Mouse (Mus musculus) forebrain, embryonic 12.5 days (tissue): Measurements from ENCODE around the gene Plcb1. TPM values are rescaled to one million over a fixed set of nuclear protein-coding genes. Genes with fewer than 3 reads are reported as not detected.

Source experiments
- ATAC-seq: fragments of 200-750 bp; cut with Nextera tagmentation; 2 replicates; pipeline ENCODE4 v1.8.0; 2017; ENCODE audit warnings: moderate TSS enrichment; ENCODE audit not compliant: low FRiP score
- H3K27ac ChIP-seq: fragments of 300-500 bp; sonication (generic); 2 replicates; pipeline ENCODE4 v1.5.1; 2016; ENCODE audit warnings: mild to moderate bottlenecking
- H3K27me3 ChIP-seq: fragments of 300-500 bp; sonication (generic); 2 replicates; pipeline ENCODE4 v1.6.1; 2016; ENCODE audit warnings: mild to moderate bottlenecking
- H3K36me3 ChIP-seq: fragments of 300-500 bp; sonication (generic); replicated peaks from 2 replicates; pipeline ENCODE4 v1.6.1; 2016; ENCODE audit warnings: mild to moderate bottlenecking
- H3K4me1 ChIP-seq: fragments of 300-500 bp; sonication (generic); 2 replicates; pipeline ENCODE4 v1.6.1; 2016
- H3K4me2 ChIP-seq: fragments of 300-500 bp; sonication (generic); 2 replicates; pipeline ENCODE4 v1.6.1; 2016; ENCODE audit warnings: mild to moderate bottlenecking, moderate library complexity
- H3K4me3 ChIP-seq: fragments of 300-500 bp; sonication (generic); replicated peaks from 2 replicates; pipeline ENCODE4 v1.5.1; 2016; ENCODE audit warnings: mild to moderate bottlenecking
- H3K9ac ChIP-seq: fragments of 300-500 bp; sonication (generic); 2 replicates; pipeline ENCODE4 v1.6.1; 2016; ENCODE audit warnings: mild to moderate bottlenecking
- H3K9me3 ChIP-seq: fragments of 300-500 bp; sonication (generic); 2 replicates; pipeline ENCODE4 v1.6.1; 2016
- WGBS: fragments of 180-500 bp; shearing (Covaris S2); methylation state at CpG from one replicate; pipeline ENCODE4 v1.1.7; 2016; 5-methylcytosine and 5-hydroxymethylcytosine counted together
- polyA plus RNA-seq: library from polyadenylated mRNA; unstranded; fragments of >200 nt; fragmentation: Nextera tagmentation; extraction: Ambion mirVana; gene quantifications from 2 replicates; pipeline ENCODE4 v1.2.1, GENCODE M21; 2016

Plcb1 gene
- polyA plus RNA-seq, 1 experiment from 2014 or later, result 19.3 TPM

DNA sequence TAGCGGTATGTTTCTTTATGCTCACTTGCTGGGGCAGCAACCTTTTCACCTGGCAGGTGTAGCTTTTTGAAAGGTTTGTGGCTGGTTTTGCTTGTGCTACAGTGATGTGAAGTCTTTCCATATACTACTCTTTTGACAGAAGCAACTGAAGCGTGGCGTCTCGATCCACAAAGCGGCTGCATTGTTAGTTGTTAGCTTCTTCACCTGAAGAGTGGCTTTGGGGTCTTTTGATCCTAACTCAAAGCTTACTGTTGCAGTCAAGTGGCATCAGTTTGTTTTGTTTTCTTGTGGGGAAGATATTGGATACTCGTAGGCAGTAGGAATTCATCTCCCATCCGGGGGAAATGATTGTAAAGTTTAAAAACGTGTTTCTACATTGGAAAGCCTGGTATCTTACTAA, 160.5 kb downstream of the Plcb1 start:
- ATAC-seq, result no peak
- H3K36me3 ChIP-seq, result no peaks in the 10 kb centered on the region
- H3K9me3 ChIP-seq, result no peaks in the 10 kb centered on the region
- H3K4me3 ChIP-seq, result no peak overlapping the region
- H3K4me2 ChIP-seq, result no peak overlapping the region
- no peak overlapping the region for H3K9ac ChIP-seq
- WGBS, result 82% methylated on average over 8 of the region's 8 CpGs
- no peak overlapping the region for H3K27ac ChIP-seq
- peaks cover 3% of the 10 kb centered on the region; the same call in 1 of the 2 replicates for H3K4me1 ChIP-seq
- no peaks in the 10 kb centered on the region for H3K27me3 ChIP-seq

- Histone ChIP-seq H3K4me3 (no peak overlapping the region), H3K27me3 (no peaks in the 10 kb centered on the region), H3K27ac (no peak overlapping the region), H3K4me2 (no peak overlapping the region), H3K9ac (no peak overlapping the region), H3K4me1 (peaks cover 3% of the 10 kb centered on the region; the same call in 1 of the 2 replicates), H3K36me3 (no peaks in the 10 kb centered on the region), H3K9me3 (no peaks in the 10 kb centered on the region)
- WGBS, result 89% methylated on average over 1 of the region's 1 CpGs
- ATAC-seq, result no peak
These were observed 161.0 kb downstream of the Plcb1 start for GRCm38 (mm10) chr2:134946911-134947310.

DNA sequence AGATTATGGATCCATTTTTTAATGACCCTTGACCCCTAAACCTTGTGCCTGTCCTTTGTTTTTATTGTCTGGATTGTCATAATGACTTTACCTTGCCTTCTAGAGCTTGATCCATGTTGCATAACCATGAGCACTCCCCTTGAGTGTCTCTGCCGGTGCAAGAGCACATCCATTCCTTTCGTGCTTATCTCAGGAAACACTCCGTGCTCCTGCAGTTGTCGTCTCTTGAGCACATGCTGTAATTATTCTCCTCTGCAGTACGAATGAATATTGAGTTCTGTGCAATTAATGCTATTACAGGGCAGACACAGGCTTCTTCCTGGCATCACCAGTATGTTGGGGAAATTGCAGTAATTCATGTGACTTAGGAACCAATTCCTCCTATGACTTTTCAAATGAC, 166.2 kb downstream of the Plcb1 start:
- no peak for ATAC-seq
- Histone ChIP-seq H3K4me1 (no peaks in the 10 kb centered on the region), H3K9ac (no peak overlapping the region), H3K4me3 (no peak overlapping the region), H3K36me3 (no peaks in the 10 kb centered on the region), H3K27ac (no peak overlapping the region), H3K4me2 (no peak overlapping the region), H3K27me3 (no peaks in the 10 kb centered on the region), H3K9me3 (no peaks in the 10 kb centered on the region)
- 70% methylated on average over 5 of the region's 5 CpGs for WGBS

DNA sequence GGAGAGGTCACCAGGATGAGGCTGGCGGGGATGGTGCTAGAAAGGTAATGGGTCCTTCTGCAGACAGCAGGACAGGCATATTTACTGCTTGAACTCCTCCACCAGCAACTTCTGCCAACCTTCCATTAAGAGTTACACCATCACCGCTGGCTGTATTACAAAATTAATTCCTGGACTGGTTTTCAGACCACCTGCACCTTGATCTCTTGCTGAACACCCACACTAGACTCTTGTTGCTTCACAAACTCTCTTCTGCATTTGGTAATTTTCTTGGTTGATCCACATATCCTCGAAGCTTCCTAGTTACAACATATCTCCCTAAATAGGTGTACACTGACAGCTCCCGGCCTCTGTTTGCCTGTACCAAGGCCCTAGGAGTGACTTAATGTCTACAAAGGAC, 170.6 kb downstream of the Plcb1 start:
- no peaks in the 10 kb centered on the region for H3K27me3 ChIP-seq
- no peaks in the 10 kb centered on the region for H3K9me3 ChIP-seq
- H3K4me2 ChIP-seq, result no peak overlapping the region
- H3K4me1 ChIP-seq, result no peaks in the 10 kb centered on the region
- ATAC-seq, result no peak
- no peak overlapping the region for H3K9ac ChIP-seq
- WGBS, result 91% methylated on average over 4 of the region's 4 CpGs
- H3K27ac ChIP-seq, result no peak overlapping the region
- no peak overlapping the region for H3K4me3 ChIP-seq
- no peaks in the 10 kb centered on the region for H3K36me3 ChIP-seq

DNA sequence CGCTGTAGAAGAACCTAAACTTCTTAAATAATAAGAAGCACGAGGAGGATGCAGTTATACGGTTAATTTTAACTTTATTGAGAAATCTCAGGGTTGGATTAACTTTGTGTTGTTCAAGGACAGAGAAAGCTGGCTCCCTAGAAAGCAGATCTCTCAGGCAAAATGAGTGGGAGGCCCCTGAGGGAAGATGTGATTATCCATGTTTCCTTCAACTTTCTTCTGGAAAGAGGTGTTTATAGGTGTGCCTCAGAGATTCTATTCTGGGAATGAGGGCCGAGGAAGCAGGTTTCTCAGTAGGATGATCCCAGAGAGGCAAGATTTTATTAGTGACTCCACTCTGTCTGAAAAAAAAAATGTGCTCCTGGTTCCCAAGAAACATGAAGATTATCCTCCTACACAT, 180.3 kb downstream of the Plcb1 start:
- WGBS, result 85% methylated on average over 4 of the region's 4 CpGs
- Histone ChIP-seq H3K27ac (no peak overlapping the region), H3K9me3 (no peaks in the 10 kb centered on the region), H3K4me2 (no peak overlapping the region), H3K36me3 (no peaks in the 10 kb centered on the region), H3K4me3 (no peak overlapping the region), H3K27me3 (no peaks in the 10 kb centered on the region), H3K4me1 (no peaks in the 10 kb centered on the region), H3K9ac (no peak overlapping the region)
- ATAC-seq, result no peak

GRCm38 (mm10) chr2:134968380-134968779, 182.5 kb downstream of the Plcb1 start:
- no peaks in the 10 kb centered on the region for H3K36me3 ChIP-seq
- no peak for ATAC-seq
- H3K9ac ChIP-seq, result no peak overlapping the region
- 80% methylated on average over 3 of the region's 3 CpGs for WGBS
- no peak overlapping the region for H3K27ac ChIP-seq
- H3K4me2 ChIP-seq, result no peak overlapping the region
- no peaks in the 10 kb centered on the region for H3K9me3 ChIP-seq
- H3K4me1 ChIP-seq, result no peaks in the 10 kb centered on the region
- H3K4me3 ChIP-seq, result no peak overlapping the region
- H3K27me3 ChIP-seq, result no peaks in the 10 kb centered on the region

GRCm38 (mm10) chr2:134972376-134972775, 186.5 kb downstream of the Plcb1 start:
- Histone ChIP-seq H3K36me3 (no peaks in the 10 kb centered on the region), H3K9me3 (no peaks in the 10 kb centered on the region), H3K4me2 (no peak overlapping the region), H3K4me1 (0 out of 2 replicates have a peak, but pooled peaks cover 5% of the 10 kb centered on the region), H3K27ac (no peak overlapping the region), H3K27me3 (no peaks in the 10 kb centered on the region), H3K9ac (no peak overlapping the region), H3K4me3 (no peak overlapping the region)
- WGBS, result 91% methylated on average over 6 of the region's 6 CpGs
- no peak for ATAC-seq

DNA sequence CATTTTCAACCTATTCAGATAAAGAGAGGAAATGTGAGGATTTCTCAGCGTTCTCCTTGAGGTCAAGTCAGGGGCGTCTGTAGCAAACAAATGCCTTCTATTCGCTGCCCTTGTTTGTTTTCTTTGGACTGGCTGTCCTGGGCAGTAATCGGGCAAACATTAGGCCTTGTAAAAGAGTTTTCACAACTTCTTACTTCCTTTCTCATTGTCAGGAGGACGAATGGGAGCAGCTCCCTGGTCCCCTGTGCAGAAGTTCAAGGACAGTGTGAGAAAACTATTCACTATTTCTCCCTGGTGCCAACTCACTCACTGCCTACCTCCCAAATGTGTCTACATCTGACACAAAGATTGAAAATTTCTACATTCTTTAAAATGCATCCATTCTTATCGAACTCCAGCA, 188.8 kb downstream of the Plcb1 start:
- Histone ChIP-seq H3K4me3 (no peak overlapping the region), H3K9ac (no peak overlapping the region), H3K27me3 (no peaks in the 10 kb centered on the region), H3K4me1 (0 out of 2 replicates have a peak, but pooled peaks cover 5% of the 10 kb centered on the region), H3K36me3 (no peaks in the 10 kb centered on the region), H3K27ac (no peak overlapping the region), H3K9me3 (no peaks in the 10 kb centered on the region), H3K4me2 (no peak overlapping the region)
- no peak for ATAC-seq
- 55% methylated on average over 6 of the region's 6 CpGs for WGBS

DNA sequence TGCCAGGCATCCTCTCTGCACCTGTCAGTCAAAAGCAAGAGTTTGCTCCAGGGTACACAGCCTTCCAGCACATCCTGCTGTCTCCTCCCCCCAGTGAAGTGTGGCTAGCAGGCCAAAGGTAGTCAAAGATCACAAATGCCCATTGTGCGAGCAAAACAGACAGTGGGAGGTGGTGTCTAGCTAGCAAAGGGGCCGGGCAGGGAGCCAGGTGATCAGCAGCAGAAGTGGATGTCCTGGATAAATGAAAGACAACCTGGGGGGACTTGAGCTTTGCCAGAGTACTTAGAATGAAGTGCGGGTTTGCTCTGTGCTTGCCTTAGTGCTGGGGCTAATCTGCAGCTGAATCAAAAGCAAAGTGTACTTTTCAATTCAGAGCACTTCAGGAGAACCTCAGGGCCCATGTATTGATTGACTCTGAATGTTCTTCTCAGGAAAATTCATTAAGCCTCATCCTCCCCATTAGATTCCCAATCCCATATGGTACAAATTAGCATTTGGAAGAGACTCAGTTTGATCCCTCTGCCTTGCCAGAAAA, 191.0 kb downstream of the Plcb1 start:
- H3K36me3 ChIP-seq, result no peaks in the 10 kb centered on the region
- no peak overlapping the region for H3K4me3 ChIP-seq
- WGBS, result 19% methylated on average over 3 of the region's 3 CpGs
- H3K9me3 ChIP-seq, result no peaks in the 10 kb centered on the region
- 0 out of 2 replicates have a peak, but pooled peaks cover 5% of the 10 kb centered on the region for H3K4me1 ChIP-seq
- no peak overlapping the region for H3K9ac ChIP-seq
- no peak overlapping the region for H3K27ac ChIP-seq
- no peak for ATAC-seq
- no peaks in the 10 kb centered on the region for H3K27me3 ChIP-seq
- no peak overlapping the region for H3K4me2 ChIP-seq

GRCm38 (mm10) chr2:134977641-134978040, 191.8 kb downstream of the Plcb1 start:
- no peak for ATAC-seq
- no peak overlapping the region for H3K9ac ChIP-seq
- H3K27me3 ChIP-seq, result no peaks in the 10 kb centered on the region
- no peaks in the 10 kb centered on the region for H3K9me3 ChIP-seq
- 0 out of 2 replicates have a peak, but pooled peaks cover 5% of the 10 kb centered on the region for H3K4me1 ChIP-seq
- WGBS, result 89% methylated on average over 1 of the region's 1 CpGs
- H3K36me3 ChIP-seq, result no peaks in the 10 kb centered on the region
- H3K4me3 ChIP-seq, result no peak overlapping the region
- H3K27ac ChIP-seq, result no peak overlapping the region
- no peak overlapping the region for H3K4me2 ChIP-seq

- no peak overlapping the region for H3K27ac ChIP-seq
- H3K27me3 ChIP-seq, result no peaks in the 10 kb centered on the region
- H3K4me1 ChIP-seq, result 0 out of 2 replicates have a peak, but pooled peaks cover 5% of the 10 kb centered on the region
- no peaks in the 10 kb centered on the region for H3K36me3 ChIP-seq
- ATAC-seq, result no peak
- H3K4me2 ChIP-seq, result no peak overlapping the region
- H3K4me3 ChIP-seq, result no peak overlapping the region
- no peak overlapping the region for H3K9ac ChIP-seq
- no peaks in the 10 kb centered on the region for H3K9me3 ChIP-seq
These were observed 195.5 kb downstream of the Plcb1 start for GRCm38 (mm10) chr2:134981394-134981793.

DNA sequence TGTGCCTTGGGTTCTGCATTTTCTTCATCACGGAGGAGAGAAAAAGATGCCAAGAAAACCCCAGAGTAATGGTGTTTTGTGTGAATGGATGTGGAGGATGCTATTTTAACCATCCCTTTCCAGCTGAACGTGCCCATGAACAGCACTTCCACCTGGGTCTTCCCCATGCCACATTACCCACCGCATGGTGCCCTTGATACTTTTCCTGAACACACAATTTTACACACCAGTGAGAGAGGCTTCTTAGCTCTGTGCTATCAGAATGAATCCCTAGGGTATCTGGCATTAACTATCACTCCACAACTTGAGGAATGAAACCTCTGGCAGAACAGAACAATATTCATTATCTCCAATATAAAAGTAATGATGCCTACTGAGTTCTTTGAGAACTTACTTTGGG, 199.0 kb downstream of the Plcb1 start:
- no peak overlapping the region for H3K4me2 ChIP-seq
- H3K4me3 ChIP-seq, result no peak overlapping the region
- H3K27ac ChIP-seq, result no peak overlapping the region
- no peak overlapping the region for H3K9ac ChIP-seq
- no peaks in the 10 kb centered on the region for H3K27me3 ChIP-seq
- no peaks in the 10 kb centered on the region for H3K36me3 ChIP-seq
- H3K4me1 ChIP-seq, result no peaks in the 10 kb centered on the region
- WGBS, result 85% methylated on average over 3 of the region's 3 CpGs
- no peak for ATAC-seq
- no peaks in the 10 kb centered on the region for H3K9me3 ChIP-seq

DNA sequence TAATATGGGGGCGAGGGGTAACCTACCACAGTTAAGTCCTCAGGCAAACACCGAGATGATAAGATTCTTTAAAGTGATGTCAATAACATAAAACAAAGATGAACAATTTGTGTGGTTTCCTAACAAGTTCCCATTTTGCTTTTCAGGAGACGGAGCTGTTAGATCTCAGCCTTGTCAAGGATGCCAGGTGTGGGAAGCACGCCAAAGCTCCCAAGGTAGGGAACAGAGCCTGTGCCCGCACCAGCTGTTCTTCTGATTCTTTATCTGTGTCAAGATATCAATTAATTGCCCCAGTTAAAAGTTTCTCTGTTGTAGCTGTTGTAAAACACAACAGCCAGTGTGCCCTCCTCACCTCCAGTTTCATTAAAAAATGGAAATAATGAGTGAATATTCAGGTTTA, 202.1 kb downstream of the Plcb1 start:
- H3K27me3 ChIP-seq, result no peaks in the 10 kb centered on the region
- no peak for ATAC-seq
- H3K4me1 ChIP-seq, result no peaks in the 10 kb centered on the region
- WGBS, result 83% methylated on average over 5 of the region's 5 CpGs
- no peak overlapping the region for H3K27ac ChIP-seq
- no peaks in the 10 kb centered on the region for H3K36me3 ChIP-seq
- H3K9me3 ChIP-seq, result no peaks in the 10 kb centered on the region
- H3K9ac ChIP-seq, result no peak overlapping the region
- H3K4me2 ChIP-seq, result no peak overlapping the region
- no peak overlapping the region for H3K4me3 ChIP-seq
